Mouse (Mus musculus) brain, adult 2 months (tissue): ENCODE data around the gene Gcsam.

Experiments
- DNase-seq: peaks from one replicate; pipeline ENCODE4 v3.0.0; 2011; ENCODE audit warnings: low read depth, low spot score

Gene Gcsam

GRCm38 (mm10) chr16:45644380-45644779 lies 34.2 kb downstream of the Gcsam start:
- DNase-seq, result peak; percentile 16

- DNase-seq, result no peak
Measured at GRCm38 (mm10) chr16:45651497-45651896, 41.3 kb downstream of the Gcsam start.

DNA sequence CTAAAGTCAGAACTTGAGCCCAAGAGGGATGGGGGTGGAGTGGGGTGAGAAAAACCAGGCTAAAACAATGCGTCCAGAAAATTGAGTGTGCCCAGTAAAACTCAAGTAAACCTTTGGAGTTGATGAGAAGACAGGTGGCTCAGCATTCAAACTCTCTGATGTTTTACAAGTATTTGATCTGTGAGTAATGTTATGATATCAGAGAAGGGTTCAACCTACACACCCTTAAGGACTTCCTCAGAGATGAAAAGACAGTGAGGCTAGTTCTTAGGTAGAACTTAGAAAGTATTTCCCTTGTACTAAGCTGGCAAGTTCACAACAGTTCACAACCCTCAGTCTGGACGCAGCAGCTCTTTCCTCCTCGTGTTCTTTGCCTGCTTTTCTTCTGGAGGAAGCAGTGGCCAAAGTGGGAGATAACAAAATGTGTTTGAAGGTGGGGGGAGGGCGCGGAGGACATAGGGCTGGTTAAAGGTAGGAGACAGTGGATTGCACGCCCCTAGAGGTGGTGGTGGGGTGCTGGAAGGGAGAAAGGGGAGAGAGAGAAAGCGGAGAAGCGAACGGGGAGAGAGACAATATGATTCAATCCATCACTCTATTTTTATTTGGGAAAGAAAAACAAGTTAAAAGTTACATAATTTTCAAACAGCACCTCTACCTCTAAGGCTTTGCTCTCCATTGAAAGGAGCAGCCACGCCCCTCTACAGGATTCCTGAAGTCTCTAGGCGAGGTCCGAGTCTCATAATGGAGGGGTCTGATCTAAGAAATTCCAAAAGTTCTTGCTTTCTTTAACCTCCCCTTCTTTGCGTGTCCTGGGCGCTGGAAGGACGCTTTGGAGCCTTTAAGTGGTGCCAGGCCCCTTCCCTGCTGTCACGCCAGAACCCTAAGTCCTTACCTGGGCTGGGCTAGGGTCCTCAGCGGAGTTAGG lies 43.1 kb downstream of the Gcsam start:
- DNase-seq, result no peak

DNA sequence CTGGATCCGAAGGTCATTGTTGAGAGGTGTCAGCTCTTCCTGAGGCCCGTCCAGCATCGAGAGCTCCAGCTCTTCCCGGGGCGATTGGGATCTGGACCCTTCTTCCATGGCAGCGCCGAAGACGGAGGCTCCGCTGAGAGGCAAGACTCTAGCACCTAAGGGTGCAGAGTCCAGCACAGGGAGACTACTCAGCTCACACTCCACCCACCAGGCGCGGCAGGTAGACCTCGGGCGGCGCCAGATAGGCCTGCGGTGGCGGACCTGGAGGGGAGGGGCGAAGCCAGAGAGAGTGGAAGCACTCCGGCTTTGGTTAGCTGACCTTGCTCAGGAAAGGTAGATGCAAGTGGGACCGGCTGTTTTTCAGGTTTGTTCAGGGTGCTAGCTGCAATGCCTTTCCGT lies 43.8 kb downstream of the Gcsam start, which contains the start of gene BC016579:
TSS of gene BC016579 (minus strand) at position 135 of the 399 bp plus-strand sequence.
- DNase-seq, result no peak

DNA sequence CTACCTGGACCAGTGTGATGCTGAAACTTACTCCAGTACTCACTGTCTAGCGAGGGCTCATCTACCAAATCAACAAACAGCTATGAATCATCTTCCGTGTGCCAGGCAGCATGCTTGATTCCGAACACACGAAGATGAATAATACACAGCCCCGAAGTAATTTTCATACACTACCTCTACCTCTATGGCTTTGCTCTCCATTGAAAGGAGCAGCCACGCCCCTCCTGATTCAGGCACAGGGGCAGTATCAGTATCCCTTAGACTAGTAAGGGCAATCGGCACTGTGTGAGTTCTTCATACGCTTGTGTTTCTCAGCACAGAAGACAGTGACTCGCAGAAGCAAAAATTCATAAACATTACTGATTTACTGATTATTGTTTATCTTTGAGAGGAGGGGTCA lies 44.3 kb downstream of the Gcsam start:
- no peak for DNase-seq

DNA sequence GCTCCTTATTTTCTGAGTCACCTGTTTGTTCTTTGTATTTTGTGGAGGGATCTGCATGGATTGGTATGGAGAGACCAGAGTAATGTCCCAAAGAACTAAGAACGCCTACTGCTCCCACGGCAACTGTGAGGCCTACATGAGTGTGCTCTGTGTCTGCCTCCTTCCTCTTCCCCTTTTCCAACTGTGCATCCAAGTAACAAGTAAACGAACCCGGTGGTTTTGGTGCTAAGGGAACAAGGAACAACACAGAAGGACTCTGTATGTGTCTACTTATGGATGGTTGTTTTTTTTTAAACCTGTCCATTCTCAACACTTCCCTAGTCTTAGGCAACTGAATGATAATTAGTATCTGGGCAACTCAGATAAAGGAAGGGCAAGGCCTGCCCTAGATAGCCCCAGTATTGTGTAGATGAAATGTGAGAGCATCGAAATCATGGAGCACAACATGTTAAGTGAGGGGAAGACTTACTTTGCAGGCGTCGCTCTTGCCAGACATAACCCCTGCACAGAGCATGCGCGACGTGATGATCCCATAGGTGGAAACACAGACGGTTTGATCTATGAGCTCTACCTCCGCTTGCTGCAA lies 47.5 kb downstream of the Gcsam start:
- DNase-seq, result no peak

DNA sequence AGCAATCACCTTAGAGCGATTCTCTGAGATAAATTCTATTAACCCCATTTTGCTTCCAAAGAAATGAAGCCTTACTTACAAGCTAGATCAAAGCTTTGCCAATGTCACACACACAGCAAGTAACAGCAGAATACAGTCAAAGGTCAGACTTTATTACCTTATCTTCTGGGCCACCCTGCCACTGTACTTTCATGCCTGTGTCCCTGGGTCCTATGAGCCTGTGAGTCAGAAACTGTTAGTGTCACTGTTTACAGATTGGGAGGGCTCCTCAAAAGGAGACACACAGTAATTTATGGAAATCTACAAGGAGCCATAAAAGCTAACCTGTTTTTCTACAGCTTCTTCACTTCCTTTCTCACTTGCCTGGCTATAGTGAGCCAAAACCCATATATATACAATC lies 48.1 kb downstream of the Gcsam start:
- DNase-seq, result no peak

DNA sequence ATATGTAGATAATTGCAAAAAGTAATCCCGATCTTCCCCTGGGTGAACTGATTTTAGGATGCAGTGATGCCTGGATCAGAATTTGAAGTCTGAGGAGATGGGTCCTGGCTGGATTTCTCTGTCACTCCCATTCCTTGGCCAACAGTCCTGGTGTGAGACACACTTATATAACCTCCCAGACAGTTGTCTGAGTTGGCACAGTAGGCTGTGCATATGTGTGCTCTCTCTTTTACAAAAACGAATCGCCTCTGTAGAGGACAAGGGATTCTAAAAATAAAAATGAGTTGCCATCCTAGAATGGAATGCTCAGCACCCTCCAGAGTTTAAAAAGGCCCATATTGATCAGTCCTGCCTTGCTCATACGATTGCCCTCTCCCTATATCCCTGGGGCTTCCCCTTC lies 49.4 kb downstream of the Gcsam start:
- peak; percentile 89 for DNase-seq

DNA sequence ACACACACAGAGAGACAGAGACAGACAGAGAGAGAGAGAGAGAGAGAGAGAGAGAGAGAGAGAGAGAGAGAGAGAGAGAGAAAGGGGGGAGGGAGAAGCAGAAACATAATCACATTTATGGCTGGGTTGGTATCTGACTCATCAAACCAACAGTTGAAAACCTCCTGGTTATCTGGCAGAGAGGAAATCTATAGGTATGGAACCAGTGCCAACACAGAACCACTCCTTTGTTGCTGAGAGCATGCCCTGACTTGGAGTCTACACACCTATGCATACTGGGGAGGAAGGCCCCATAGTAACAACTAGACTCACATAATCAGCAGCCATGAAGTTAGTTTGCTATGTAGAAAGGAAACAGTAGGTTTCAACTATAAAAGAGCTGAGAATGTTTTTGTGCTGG lies 52.2 kb downstream of the Gcsam start:
- DNase-seq, result no peak

DNA sequence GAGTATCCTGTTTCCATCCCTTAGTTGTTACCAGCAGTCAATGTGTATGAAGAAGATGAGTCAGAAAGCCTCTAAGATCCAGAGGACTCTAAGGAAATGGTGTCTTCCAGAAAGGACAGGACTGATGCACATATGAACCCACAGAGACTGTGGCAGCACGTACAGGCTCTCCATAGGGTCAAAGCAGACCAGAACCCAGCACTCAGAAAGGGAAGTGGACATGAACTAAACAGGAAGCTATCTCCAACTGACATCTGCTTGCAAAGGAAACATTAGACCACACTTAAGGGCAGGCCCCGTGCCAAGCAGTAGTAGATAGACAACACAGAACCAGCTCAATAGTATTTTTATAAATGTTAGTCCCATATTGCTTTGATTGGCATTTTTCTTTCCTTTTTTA lies 56.0 kb downstream of the Gcsam start:
- no peak for DNase-seq

GRCm38 (mm10) chr16:45668178-45668577 lies 58.0 kb downstream of the Gcsam start:
- DNase-seq, result no peak

- peak; percentile 45 for DNase-seq
Measured at GRCm38 (mm10) chr16:45670005-45670404, 59.8 kb downstream of the Gcsam start.
